Mouse (Mus musculus) small intestine, adult 2 months (tissue): ENCODE results near the gene Epp13.

Experiments
- CTCF ChIP-seq: fragments of 200-500 bp; IDR thresholded peaks from 2 replicates; pipeline ENCODE4 v1.5.1; 2012; ENCODE audit warnings: low read depth, mild to moderate bottlenecking, control low read depth, inconsistent platforms, low read length, moderate library complexity, mixed read lengths; ENCODE audit not compliant: insufficient replicate concordance, insufficient read length; ENCODE audit errors: extremely low read depth
- POLR2A ChIP-seq: fragments of 200-500 bp; IDR thresholded peaks from 2 replicates; pipeline ENCODE4 v1.6.1; 2012; ENCODE audit warnings: low read depth, mild to moderate bottlenecking, control low read depth, inconsistent platforms, low read length, moderate library complexity

GRCm38 (mm10) chr7:6262984-6263383, 10.5 kb downstream of the Epp13 start:
- TF ChIP-seq CTCF (no peak), POLR2A (no peak)
